Mouse (Mus musculus) testis, adult 2 months (tissue): ENCODE measurements around the gene Hba-x. TPM values are rescaled to one million over a fixed set of nuclear protein-coding genes. Genes with fewer than 3 reads are reported as not detected.

Experiments
- H3K27ac ChIP-seq: fragments of 200-500 bp; 2 replicates; pipeline ENCODE4 v1.5.1; 2012; ENCODE audit warnings: low read depth, low read length; ENCODE audit not compliant: control insufficient read depth, insufficient read depth
- H3K27me3 ChIP-seq: fragments of 200-500 bp; 2 replicates; pipeline ENCODE4 v1.6.1; 2012; ENCODE audit warnings: mild to moderate bottlenecking, low read length, moderate library complexity; ENCODE audit not compliant: control insufficient read depth, insufficient read depth
- H3K36me3 ChIP-seq: fragments of 200-500 bp; 2 replicates; pipeline ENCODE4 v1.6.1; 2012; ENCODE audit warnings: mild to moderate bottlenecking, low read length; ENCODE audit not compliant: control insufficient read depth, insufficient read depth
- H3K4me1 ChIP-seq: fragments of 200-500 bp; 2 replicates; pipeline ENCODE4 v1.6.1; 2012; ENCODE audit warnings: low read length; ENCODE audit not compliant: control insufficient read depth, insufficient read depth
- H3K4me3 ChIP-seq: fragments of 200-500 bp; 2 replicates; pipeline ENCODE4 v1.5.1; 2012; ENCODE audit warnings: low read depth, mild to moderate bottlenecking, low read length, moderate library complexity, mixed read lengths; ENCODE audit not compliant: control insufficient read depth
- CTCF ChIP-seq: fragments of 200-500 bp; IDR thresholded peaks from 2 replicates; pipeline ENCODE4 v1.5.1; 2012; ENCODE audit warnings: low read depth, mild to moderate bottlenecking, inconsistent platforms, low read length, moderate library complexity; ENCODE audit not compliant: control insufficient read depth, insufficient read depth, insufficient replicate concordance
- POLR2A ChIP-seq: fragments of 200-500 bp; IDR thresholded peaks from 2 replicates; pipeline ENCODE4 v1.6.1; 2012; ENCODE audit warnings: low read depth, mild to moderate bottlenecking, inconsistent platforms, low read length, moderate library complexity; ENCODE audit not compliant: control insufficient read depth
- polyA plus RNA-seq: library from polyadenylated mRNA; depleted of rRNA; stranded (reverse); fragments of >200 nt; gene quantifications from 2 replicates; pipeline ENCODE4 v1.2.3, GENCODE M21; 2012

Hba-x gene
- polyA plus RNA-seq, 1 experiment, result not detected

DNA sequence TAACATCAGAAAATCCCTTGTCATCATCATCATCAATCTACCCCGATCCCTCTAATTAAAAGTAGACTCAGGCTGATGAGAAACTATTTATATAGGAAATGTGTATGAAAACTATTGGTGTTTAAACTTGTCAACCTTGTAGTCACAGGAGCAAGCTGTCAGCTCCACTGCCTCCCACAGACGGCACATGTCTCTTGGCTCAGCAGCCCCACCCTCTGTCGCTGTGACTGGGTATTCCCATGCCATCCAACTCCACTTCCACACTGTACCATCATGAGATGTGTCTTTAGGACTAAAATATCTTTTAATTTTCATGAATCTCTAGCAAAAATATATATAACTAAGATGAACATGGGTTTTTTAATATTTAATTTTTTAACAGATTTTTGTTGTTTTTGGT lies 27.9 kb upstream of the Hba-x start:
- no peaks in the 10 kb centered on the region for H3K27me3 ChIP-seq
- H3K4me3 ChIP-seq, result no peak overlapping the region
- no peak for TF ChIP-seq POLR2A
- no peaks in the 10 kb centered on the region; the same call in 1 of the 2 replicates for H3K36me3 ChIP-seq
- H3K4me1 ChIP-seq, result no peaks in the 10 kb centered on the region
- H3K27ac ChIP-seq, result no peak overlapping the region

GRCm38 (mm10) chr11:32250880-32251763 lies 25.1 kb upstream of the Hba-x start:
- H3K27ac ChIP-seq, result no peak overlapping the region
- no peak overlapping the region for H3K4me3 ChIP-seq
- H3K27me3 ChIP-seq, result no peaks in the 10 kb centered on the region
- H3K4me1 ChIP-seq, result no peaks in the 10 kb centered on the region
- TF ChIP-seq CTCF, result no peak
- no peak for TF ChIP-seq POLR2A
- H3K36me3 ChIP-seq, result no peaks in the 10 kb centered on the region; the same call in 1 of the 2 replicates

- Histone ChIP-seq H3K36me3 (no peaks in the 10 kb centered on the region; the same call in 1 of the 2 replicates), H3K27me3 (no peaks in the 10 kb centered on the region), H3K4me3 (no peak overlapping the region), H3K27ac (no peak overlapping the region), H3K4me1 (no peaks in the 10 kb centered on the region)
- TF ChIP-seq CTCF (no peak), POLR2A (no peak)
Measured at GRCm38 (mm10) chr11:32253121-32253520, 23.1 kb upstream of the Hba-x start.

- Histone ChIP-seq H3K4me1 (no peaks in the 10 kb centered on the region), H3K36me3 (no peaks in the 10 kb centered on the region), H3K27me3 (no peaks in the 10 kb centered on the region), H3K27ac (no peak overlapping the region), H3K4me3 (no peak overlapping the region)
- TF ChIP-seq POLR2A (no peak), CTCF (no peak)
Measured at GRCm38 (mm10) chr11:32256146-32256545, 20.1 kb upstream of the Hba-x start.

DNA sequence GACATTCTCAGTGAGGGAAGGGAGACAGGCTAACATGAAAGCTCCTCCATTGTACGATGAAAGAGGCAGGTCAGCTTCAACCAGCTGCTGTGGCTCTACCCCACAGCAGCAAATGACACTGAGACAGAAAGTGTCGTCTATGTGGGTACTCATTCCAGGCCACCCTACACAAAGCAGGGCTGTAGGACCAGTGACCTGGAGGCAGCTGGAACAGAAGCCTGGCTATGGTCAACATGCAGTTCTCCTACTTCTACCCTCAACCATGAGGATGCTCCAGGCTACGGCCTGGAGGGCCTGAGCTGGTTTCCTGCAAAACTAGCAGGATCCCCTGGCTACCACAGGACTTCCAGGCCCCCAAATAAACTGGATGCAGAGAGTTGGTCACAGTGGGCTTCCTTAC lies 19.6 kb upstream of the Hba-x start:
- Histone ChIP-seq H3K4me3 (no peak overlapping the region), H3K36me3 (no peaks in the 10 kb centered on the region), H3K4me1 (no peaks in the 10 kb centered on the region), H3K27ac (no peak overlapping the region), H3K27me3 (no peaks in the 10 kb centered on the region)
- no peak for TF ChIP-seq CTCF

DNA sequence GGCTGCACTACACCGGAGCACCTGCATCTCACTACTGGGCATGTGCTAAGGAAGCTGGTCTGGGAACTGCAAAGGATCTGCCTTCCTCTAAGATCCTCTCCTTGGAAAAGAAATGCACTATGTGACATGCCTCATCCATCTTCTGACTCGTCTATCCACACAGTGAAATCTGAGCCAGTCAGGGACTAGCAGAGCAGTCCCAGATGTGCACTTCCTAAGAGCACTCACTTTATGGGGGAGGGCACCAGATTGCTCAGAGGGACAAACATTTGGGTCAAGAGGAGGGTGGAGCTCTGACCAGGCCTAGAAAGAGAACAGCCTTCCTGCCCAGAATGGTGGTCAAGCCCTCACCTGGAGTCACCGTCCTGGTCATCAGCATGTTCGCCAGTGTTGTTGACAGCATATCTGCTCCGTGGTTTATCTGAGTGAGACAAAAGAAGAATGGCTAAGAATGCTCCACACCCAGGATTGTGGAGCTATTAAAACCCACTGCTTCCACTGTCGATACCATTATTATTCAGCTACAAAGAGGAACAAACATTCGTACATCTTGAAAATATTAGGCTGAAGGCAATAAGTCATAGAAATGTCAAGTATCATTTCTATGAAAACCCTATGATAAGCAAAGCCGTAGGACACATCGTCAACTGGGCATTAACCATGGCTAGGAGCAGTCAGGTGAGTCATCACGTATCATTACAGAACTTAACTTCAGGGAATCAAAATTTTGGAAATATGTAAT lies 13.4 kb upstream of the Hba-x start:
- TF ChIP-seq POLR2A (no peak), CTCF (no peak)
- no peak overlapping the region for H3K27ac ChIP-seq

GRCm38 (mm10) chr11:32265117-32265738 lies 11.0 kb upstream of the Hba-x start:
- H3K36me3 ChIP-seq, result no peaks in the 10 kb centered on the region
- peaks cover 4% of the 10 kb centered on the region for H3K4me1 ChIP-seq
- H3K4me3 ChIP-seq, result no peak overlapping the region
- TF ChIP-seq CTCF (no peak), POLR2A (no peak)
- no peak overlapping the region for H3K27ac ChIP-seq
- no peaks in the 10 kb centered on the region for H3K27me3 ChIP-seq

More for the DNA sequence above, 13.4 kb upstream of the Hba-x start:
- no peaks in the 10 kb centered on the region for H3K27me3 ChIP-seq
- H3K4me1 ChIP-seq, result peaks cover under 1% of the 10 kb centered on the region; the same call in 1 of the 2 replicates
- H3K36me3 ChIP-seq, result no peaks in the 10 kb centered on the region
- no peak overlapping the region for H3K4me3 ChIP-seq
